19 mouse cellular contexts compared by ENCODE assay signal in genomic region chr17:13180491-13180890, GRCm38 (mm10). TPM values are rescaled to one million over a fixed set of nuclear protein-coding genes. Genes with fewer than 3 reads are reported as not detected.
DNase-seq lines count a peak whose midpoint lies in the region; ATAC-seq lines count a peak whose summit lies in the region.
"Not testable (repeated sequence)": the region's sequence is repeated elsewhere in the genome, so short reads cannot be mapped to it uniquely, and the experiment has no call there.
"Had no signal": no experiment of that assay in that cellular context is flagged by ENCODE, and none has a peak within 500 bp of the region (broad histone marks: within the 10 kb centered on the region; RNA-seq: fewer than 3 reads in every experiment).

No protein-coding gene starts in this region.

- H3K4me3 ChIP-seq in embryonic facial prominence, embryonic 10.5 days; heart, embryonic 10.5 days; limb, embryonic 11.5 days (ENCODE audit: low read depth, low read length): not testable (repeated sequence)

- H3K9ac ChIP-seq in limb, embryonic 11.5 days (ENCODE audit: low read length), result not testable (repeated sequence)

- not testable (repeated sequence) for ATAC-seq in limb, embryonic 11.5 days (ENCODE audit: insufficient number of reproducible peaks, low FRiP score, low TSS enrichment, low read depth)

- WGBS in embryonic facial prominence, embryonic 10.5 days, result 93% methylated on average over 5 of the region's 5 CpGs
- WGBS in heart, embryonic 10.5 days, result 86% methylated on average over 5 of the region's 5 CpGs
- 92% methylated on average over 5 of the region's 5 CpGs for WGBS in limb, embryonic 11.5 days

- not testable (repeated sequence) for H3K27me3 ChIP-seq in embryonic facial prominence, embryonic 10.5 days (replicated peaks; ENCODE audit: low read depth, poor library complexity, severe bottlenecking); heart, embryonic 10.5 days (ENCODE audit: insufficient read depth, poor library complexity, severe bottlenecking); limb, embryonic 11.5 days (ENCODE audit: control insufficient read depth, insufficient read depth, low read length)

- H3K36me3 ChIP-seq in embryonic facial prominence, embryonic 10.5 days (replicated peaks); heart, embryonic 10.5 days; limb, embryonic 11.5 days (ENCODE audit: control insufficient read depth, insufficient read depth, low read length): not testable (repeated sequence)

- peaks cover 49% of the 10 kb centered on the region for H3K9me3 ChIP-seq in embryonic facial prominence, embryonic 10.5 days
- H3K9me3 ChIP-seq in heart, embryonic 10.5 days, result peaks cover 41% of the 10 kb centered on the region
- H3K9me3 ChIP-seq in limb, embryonic 11.5 days (ENCODE audit: control insufficient read depth, low read length), result peaks cover 15% of the 10 kb centered on the region; the same call in 1 of the 2 replicates

- DNase-seq in A20 (ENCODE audit: low read depth, low spot score), result peak; percentile 62
- peak; percentile 6 for DNase-seq in embryonic facial prominence, embryonic 10.5 days (ENCODE audit: low spot score)
- peak; percentile 61 for DNase-seq in heart, embryonic 10.5 days (ENCODE audit: low spot score)
- DNase-seq in limb, embryonic 11.5 days (ENCODE audit: low spot score), result peak; percentile 18
- DNase-seq in thymus, postnatal 0 days (ENCODE audit: low spot score), result peak; percentile 2

- not testable (repeated sequence) for H3K4me2 ChIP-seq in limb, embryonic 11.5 days (ENCODE audit: low read depth, severe bottlenecking)

- H3K27ac ChIP-seq in embryonic facial prominence, embryonic 10.5 days (replicated peaks); heart, embryonic 10.5 days; limb, embryonic 11.5 days (replicated peaks; ENCODE audit: low read depth, low read length): not testable (repeated sequence)

- not testable (repeated sequence) for H3K4me1 ChIP-seq in embryonic facial prominence, embryonic 10.5 days; heart, embryonic 10.5 days; limb, embryonic 11.5 days (ENCODE audit: control insufficient read depth, insufficient read depth, low read length)

RNA-seq across cellular contexts. Expression of gene Smok2a, which starts 40.5 kb away (rescaled TPM):
- not detected in 2 replicates for polyA plus RNA-seq in embryonic facial prominence, embryonic 10.5 days (2016; fragmentation: Nextera tagmentation; extraction: Ambion mirVana)
- polyA plus RNA-seq in heart, embryonic 10.5 days (2016; fragmentation: Nextera tagmentation; extraction: Ambion mirVana), result not detected in 2 replicates
- not detected in 2 replicates for polyA plus RNA-seq in limb, embryonic 11.5 days (2014; fragmentation: Nextera tagmentation; extraction: Ambion mirVana)
- polyA plus RNA-seq in thymus, postnatal 0 days (2015; fragmentation: Nextera tagmentation; extraction: Ambion mirVana), result not detected in 2 replicates
- polyA plus RNA-seq: activated CD4-positive, CD25-positive, alpha-beta regulatory T cell, adult 4 months; C2C12; cerebellum, adult 2 months; cortical plate, adult 2 months; embryonic facial prominence, embryonic 11.5 days; embryonic facial prominence, embryonic 13.5 days; embryonic facial prominence, embryonic 15.5 days; erythroblast, embryonic 14.5 days; forebrain, embryonic 10.5 days; forebrain, embryonic 12.5 days; forebrain, embryonic 14.5 days; forebrain, embryonic 16.5 days; G1E; Patski had no signal

RNA-seq across cellular contexts. Expression of gene Unc93a, which starts 48.9 kb away (rescaled TPM):
- polyA plus RNA-seq in embryonic facial prominence, embryonic 10.5 days (2016; fragmentation: Nextera tagmentation; extraction: Ambion mirVana), result not detected in 2 replicates
- polyA plus RNA-seq in heart, embryonic 10.5 days (2016; fragmentation: Nextera tagmentation; extraction: Ambion mirVana), result not detected in 2 replicates
- not detected in 2 replicates for polyA plus RNA-seq in limb, embryonic 11.5 days (2014; fragmentation: Nextera tagmentation; extraction: Ambion mirVana)
- 0.40 and 0.49 TPM in 2 replicates for polyA plus RNA-seq in thymus, postnatal 0 days (2015; fragmentation: Nextera tagmentation; extraction: Ambion mirVana)
- polyA plus RNA-seq: activated CD4-positive, CD25-positive, alpha-beta regulatory T cell, adult 4 months; C2C12; cerebellum, adult 2 months; cortical plate, adult 2 months; embryonic facial prominence, embryonic 11.5 days; embryonic facial prominence, embryonic 13.5 days; embryonic facial prominence, embryonic 15.5 days; erythroblast, embryonic 14.5 days; forebrain, embryonic 10.5 days; forebrain, embryonic 12.5 days; forebrain, embryonic 14.5 days; G1E had no signal

RNA-seq across cellular contexts. Expression of gene Smok2b, which starts 49.6 kb away (rescaled TPM):
- not detected in 2 replicates for polyA plus RNA-seq in embryonic facial prominence, embryonic 10.5 days (2016; fragmentation: Nextera tagmentation; extraction: Ambion mirVana)
- polyA plus RNA-seq in heart, embryonic 10.5 days (2016; fragmentation: Nextera tagmentation; extraction: Ambion mirVana), result not detected in 2 replicates
- polyA plus RNA-seq in limb, embryonic 11.5 days (2014; fragmentation: Nextera tagmentation; extraction: Ambion mirVana), result not detected in 2 replicates
- not detected in 2 replicates for polyA plus RNA-seq in thymus, postnatal 0 days (2015; fragmentation: Nextera tagmentation; extraction: Ambion mirVana)
- polyA plus RNA-seq: C2C12; cerebellum, adult 2 months; cortical plate, adult 2 months; embryonic facial prominence, embryonic 11.5 days; embryonic facial prominence, embryonic 13.5 days; embryonic facial prominence, embryonic 15.5 days; erythroblast, embryonic 14.5 days; forebrain, embryonic 10.5 days; forebrain, embryonic 12.5 days; forebrain, embryonic 14.5 days; forebrain, embryonic 16.5 days; G1E; Patski had no signal

Comparison
In these comparisons a context has a peak if more than half of its experiments do, and no peak if none do; other contexts are left out.
1. DNase-seq: peak in every context shown above with its lines; median percentile 62 in A20; 61 in heart, embryonic 10.5 days; 18 in limb, embryonic 11.5 days; 6 in embryonic facial prominence, embryonic 10.5 days; 2 in thymus, postnatal 0 days.